Mouse (Mus musculus) layer of hippocampus, adult 9-10 months (tissue): ENCODE data around the gene Tiam1.
A peak's percentile ranks its signal among the peaks of the same experiment; 100 is the strongest.
"Not testable (repeated sequence)": the region's sequence is repeated elsewhere in the genome, so short reads cannot be mapped to it uniquely, and the experiment has no call there.

ENCODE experiments used
- DNase-seq: peaks from one replicate; pipeline ENCODE4 v3.0.0; 2022; ENCODE audit warnings: low spot score

The Tiam1 gene

GRCm38 (mm10) chr16:90104714-90105459 is 38.7 kb downstream of the Tiam1 start:
- no peak for DNase-seq

DNA sequence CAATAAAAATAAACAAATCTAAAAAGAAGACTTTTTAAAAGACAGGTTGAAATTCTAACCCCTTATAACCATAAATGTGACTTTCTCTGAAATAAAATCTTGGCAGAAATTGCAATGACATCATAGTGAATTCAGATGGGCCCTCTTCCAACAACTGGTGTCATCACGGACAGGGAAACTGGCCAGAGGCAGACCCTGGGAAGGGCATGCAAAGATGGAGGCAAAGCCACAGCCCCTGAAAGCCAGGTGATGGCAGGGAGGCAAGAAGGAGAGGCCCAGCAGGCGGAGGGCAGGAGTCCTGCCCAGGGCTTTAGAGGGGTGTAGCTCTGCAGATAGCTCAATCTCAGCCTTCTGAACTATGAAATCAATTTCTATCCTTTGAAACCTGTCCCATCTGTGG is 39.8 kb downstream of the Tiam1 start:
- DNase-seq, result no peak

- DNase-seq, result no peak
These were observed 41.0 kb downstream of the Tiam1 start for GRCm38 (mm10) chr16:90102596-90102995.

- DNase-seq, result no peak
These were observed 45.4 kb downstream of the Tiam1 start for GRCm38 (mm10) chr16:90098191-90098605.

GRCm38 (mm10) chr16:90097769-90098168 is 45.8 kb downstream of the Tiam1 start:
- no peak for DNase-seq

GRCm38 (mm10) chr16:90096011-90096410 is 47.6 kb downstream of the Tiam1 start:
- no peak for DNase-seq

GRCm38 (mm10) chr16:90093015-90093414 is 50.6 kb downstream of the Tiam1 start:
- no peak for DNase-seq

DNA sequence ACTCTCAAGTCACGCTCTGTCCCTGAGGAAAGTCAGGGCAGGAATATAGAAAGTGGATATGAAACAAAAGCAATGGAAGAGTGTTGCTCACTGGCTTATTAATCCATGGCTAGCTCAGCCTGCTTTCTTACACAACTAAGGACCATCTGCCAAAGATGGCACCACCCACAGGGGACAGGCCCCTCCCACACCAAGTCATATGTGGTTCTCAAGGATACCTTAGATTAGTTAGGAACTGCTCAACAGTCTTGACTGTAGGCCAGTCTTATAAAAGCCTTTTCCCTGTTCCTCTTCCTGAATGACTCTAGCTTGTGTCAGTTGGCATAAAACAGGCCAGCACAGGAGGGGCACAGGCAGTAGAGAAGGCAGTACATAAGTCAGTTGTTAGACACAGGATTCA is 51.7 kb downstream of the Tiam1 start:
- no peak for DNase-seq

GRCm38 (mm10) chr16:90091112-90091720 is 52.4 kb downstream of the Tiam1 start:
- no peak for DNase-seq

DNA sequence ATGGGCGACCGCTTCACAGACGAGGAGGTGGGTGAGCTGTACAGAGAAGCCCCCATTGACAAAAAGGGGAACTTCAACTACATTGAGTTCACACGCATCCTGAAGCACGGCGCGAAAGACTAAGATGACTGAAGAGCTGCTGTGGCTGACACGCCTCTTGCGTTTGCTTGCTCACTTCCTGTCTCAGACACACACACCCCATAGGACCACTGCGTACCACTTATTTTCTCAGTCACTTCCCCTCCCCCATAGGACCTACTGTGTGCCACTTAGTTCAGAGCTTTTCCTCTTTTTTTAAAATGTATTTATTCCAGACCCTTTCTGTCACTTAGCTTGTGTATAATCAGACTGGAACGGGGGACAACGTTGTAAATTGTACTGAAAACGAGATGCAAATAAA is 53.2 kb downstream of the Tiam1 start:
- no peak for DNase-seq

GRCm38 (mm10) chr16:90087256-90087655 is 56.3 kb downstream of the Tiam1 start:
- no peak for DNase-seq

DNA sequence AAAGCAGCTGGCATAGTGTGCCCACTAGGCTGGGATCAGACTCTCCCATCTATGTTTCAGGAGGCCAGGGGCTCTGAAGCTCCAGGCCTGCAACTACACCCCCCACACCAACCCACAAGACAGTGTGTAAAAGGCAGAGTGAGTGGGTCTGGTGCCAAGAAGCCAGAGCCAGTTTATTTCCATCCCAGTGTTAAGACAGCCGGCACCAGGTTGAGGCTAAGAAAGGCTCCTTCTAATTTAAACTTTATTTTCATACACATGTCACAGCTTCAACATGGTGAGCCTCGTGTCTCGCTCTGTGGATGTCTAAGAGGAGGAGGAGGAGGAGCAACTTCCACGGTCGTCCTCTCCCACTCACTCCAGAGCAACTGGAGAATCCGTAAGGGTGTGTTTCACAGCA is 57.5 kb downstream of the Tiam1 start:
- DNase-seq, result peak; percentile 35

GRCm38 (mm10) chr16:90085580-90085979 is 58.0 kb downstream of the Tiam1 start:
- DNase-seq, result peak; percentile 64

DNA sequence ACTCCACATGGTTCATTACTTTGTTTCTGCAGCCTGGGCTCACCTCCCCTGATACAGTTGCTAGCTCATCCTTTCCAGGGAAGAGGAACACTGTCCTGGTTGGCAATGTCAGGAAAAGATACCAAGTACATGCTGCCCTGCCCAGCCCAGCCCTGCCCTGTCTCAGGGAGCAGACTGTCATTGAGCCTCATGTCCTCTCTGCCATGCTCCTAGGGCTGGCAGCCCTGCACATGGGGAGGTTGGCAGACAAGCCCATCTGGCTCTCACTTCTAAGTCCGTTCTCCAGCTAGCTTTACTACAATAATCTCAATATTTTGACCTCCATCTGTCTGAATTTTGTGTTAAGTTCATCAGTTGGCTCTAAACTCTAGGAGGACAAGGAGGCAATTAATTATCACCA is 62.4 kb downstream of the Tiam1 start:
- DNase-seq, result no peak

- no peak for DNase-seq
These were observed 64.7 kb downstream of the Tiam1 start for GRCm38 (mm10) chr16:90078806-90079381.

DNA sequence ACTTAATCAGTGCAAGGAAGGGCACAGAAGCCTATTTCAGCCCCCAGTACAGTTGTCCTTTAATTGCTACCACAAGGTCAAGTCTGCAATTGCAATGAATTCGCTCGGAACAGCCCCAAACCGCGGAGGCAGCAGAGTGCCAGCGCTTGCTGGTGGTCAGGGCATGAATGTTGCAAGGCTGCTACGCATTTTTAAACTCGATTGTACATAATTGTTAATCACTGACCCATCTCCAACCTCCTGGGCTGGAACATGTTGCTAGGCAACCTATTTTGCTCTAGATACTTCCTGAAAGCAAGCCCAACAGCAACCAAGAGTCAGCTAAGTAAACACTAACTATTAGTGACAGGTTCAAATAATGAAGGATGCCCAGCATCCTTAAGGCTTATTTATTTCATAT is 70.1 kb downstream of the Tiam1 start:
- DNase-seq, result no peak

- DNase-seq, result no peak
These were observed 70.9 kb downstream of the Tiam1 start for GRCm38 (mm10) chr16:90072651-90073050.

DNA sequence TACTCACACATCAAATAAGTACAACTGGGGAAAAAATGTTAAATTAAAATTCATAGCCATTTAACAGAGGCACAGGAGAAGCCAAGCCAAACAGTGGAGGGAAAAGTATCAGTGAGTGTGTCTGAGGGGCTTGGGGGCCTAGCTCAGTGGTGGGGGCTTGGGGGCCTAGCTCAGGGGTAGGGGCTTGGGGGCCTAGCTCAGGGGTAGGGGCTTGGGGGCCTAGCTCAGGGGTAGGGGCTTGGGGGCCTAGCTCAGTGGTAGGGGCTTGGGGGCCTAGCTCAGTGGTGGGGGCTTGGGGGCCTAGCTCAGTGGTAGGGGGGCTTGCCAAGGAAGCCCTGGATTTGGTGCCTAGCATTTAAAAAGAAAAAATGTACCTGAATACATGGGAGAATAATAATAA is 72.4 kb downstream of the Tiam1 start:
- not testable (repeated sequence) for DNase-seq

GRCm38 (mm10) chr16:90070104-90070503 is 73.5 kb downstream of the Tiam1 start:
- DNase-seq, result no peak

GRCm38 (mm10) chr16:90069197-90069596 is 74.4 kb downstream of the Tiam1 start:
- no peak for DNase-seq

GRCm38 (mm10) chr16:90052905-90053519 is 90.6 kb downstream of the Tiam1 start:
- DNase-seq, result no peak

DNA sequence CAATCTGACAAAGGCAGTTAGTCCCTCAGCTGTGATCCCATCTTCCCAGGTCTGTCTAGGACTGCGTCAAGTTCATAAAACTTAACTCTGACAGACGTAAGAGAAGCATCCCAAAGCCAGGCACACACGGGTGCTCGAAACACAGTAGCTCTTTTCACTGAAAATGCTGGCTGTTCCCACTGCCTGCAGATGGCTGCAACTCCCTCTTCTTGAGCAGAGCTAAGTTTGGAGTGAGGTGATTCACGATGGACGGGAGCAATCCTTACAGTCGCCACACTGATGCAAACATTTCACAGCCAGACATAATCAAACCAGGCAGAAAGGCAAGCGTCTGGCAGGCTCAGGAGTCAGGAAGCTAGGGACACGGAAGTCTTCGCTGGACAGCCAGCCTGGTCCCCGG is 91.2 kb downstream of the Tiam1 start:
- no peak for DNase-seq

GRCm38 (mm10) chr16:90051051-90051450 is 92.5 kb downstream of the Tiam1 start:
- DNase-seq, result no peak
